Mouse (Mus musculus): Measurements from ENCODE around the gene Il5.
A peak's percentile ranks its signal among the peaks of the same experiment; 100 is the strongest.
"Not testable (repeated sequence)": the region's sequence is repeated elsewhere in the genome, so short reads cannot be mapped to it uniquely, and the experiment has no call there.

Il5 gene

DNA sequence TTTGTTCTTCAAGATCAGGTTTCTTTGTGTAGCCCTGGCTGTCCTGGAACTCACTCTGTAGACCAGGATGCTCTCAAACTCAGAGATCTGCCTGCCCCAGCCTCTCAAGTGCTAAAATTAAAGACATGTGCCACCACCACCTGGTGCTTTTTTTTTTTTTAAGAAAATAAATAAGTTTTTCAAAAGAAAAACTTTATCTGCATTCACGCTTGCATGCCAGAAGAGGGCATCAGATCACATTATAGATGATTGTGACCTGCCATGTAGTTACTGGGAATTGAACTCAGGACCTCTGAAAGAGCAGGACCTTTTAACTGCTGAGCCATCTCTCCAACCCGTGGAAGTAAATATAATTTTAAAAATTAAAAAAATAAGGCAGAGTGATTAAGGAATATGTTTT is 24.7 kb downstream of the Il5 start:
- DNase-seq (ENCODE audit: low spot score), result no peak

DNA sequence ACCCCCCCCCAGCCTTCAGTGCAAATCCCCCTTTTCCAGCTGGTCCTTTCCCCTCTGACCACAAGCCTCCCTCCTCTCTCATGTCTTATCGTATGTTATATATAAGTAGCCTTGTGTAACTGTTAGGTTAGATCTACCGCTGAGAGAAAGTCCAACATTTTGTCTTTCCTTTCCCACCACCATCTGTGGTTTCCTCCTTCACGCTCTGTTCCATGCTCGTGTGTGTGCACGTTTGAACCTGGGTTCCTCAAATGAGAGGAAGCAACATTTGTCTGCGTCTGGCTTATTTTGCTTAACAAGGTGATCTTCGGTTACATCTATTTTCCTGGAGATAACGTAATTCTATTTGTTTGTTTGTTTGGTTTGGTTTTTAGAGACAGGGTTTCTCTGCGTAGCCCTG is 27.4 kb downstream of the Il5 start:
- no peak for DNase-seq (ENCODE audit: low spot score)

DNA sequence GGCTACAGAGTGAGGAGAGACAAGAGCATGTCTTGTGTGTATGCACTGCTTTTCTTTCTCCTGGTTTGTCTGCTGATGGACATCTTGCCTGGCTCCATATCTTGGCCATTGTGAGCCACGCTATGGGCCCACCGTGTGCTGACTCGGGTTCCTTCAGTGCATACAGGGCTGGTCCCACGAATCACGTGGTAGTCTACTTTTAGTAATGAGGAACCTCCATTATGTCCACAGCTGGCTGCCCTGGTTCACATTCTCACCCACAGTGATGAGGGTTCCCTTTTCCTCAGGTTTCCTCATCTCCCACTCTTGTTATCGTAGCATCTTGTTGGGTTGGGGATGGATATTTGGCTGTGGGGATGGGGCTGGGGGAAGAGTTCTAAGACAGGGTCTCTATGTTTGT is 28.0 kb downstream of the Il5 start:
- DNase-seq (ENCODE audit: low spot score), result no peak

DNA sequence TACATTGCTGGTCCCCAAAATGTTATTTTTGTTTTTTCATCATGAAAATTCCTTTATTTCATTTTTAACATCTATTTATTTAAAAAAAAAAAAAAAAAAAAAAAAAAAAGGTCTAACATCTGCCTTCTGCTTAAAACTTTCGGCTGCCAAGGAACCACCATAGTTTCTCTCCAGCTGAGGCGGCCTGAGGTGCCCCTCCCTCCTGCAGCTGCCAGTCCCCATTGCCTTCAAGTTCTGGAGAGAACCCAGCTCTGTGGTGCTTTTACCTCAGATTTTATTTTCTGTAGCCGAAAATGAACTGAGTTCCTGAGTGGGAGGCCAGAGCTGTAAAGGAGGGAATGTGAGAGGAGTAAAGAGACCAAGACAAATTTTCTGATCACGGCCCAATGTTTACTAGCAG is 28.7 kb downstream of the Il5 start:
- DNase-seq (ENCODE audit: low spot score), result no peak

DNA sequence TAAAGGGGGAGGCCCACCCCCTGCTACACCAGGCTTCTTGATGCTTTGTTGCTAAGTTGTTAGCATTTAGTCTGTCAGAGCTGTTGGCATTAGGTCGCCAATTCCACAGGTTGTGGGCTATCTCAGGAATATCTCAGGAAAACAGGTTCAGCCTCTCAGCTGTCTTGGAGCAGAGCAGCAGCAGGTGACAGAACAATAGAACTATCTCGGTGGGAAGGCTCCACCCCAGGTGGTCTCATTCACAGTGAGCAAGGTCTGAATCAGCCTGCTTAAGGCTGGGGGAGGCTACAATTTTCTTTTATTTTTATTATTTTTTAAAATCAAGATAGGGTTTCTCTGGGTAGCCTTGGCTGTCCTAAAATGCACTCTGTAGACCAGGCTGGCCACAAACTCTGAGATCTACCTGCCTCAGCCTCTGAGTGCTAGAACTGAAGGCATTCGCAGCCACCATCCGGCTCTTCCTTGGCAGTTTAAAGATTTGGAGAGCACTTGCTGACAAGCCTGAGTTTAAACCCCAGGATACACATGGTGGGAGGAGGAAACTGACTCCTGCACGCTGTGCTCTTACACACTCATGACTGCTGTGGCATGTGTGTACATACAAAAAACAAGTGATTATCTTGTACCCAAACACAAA is 29.2 kb downstream of the Il5 start:
- DNase-seq (ENCODE audit: low spot score), result no peak

DNA sequence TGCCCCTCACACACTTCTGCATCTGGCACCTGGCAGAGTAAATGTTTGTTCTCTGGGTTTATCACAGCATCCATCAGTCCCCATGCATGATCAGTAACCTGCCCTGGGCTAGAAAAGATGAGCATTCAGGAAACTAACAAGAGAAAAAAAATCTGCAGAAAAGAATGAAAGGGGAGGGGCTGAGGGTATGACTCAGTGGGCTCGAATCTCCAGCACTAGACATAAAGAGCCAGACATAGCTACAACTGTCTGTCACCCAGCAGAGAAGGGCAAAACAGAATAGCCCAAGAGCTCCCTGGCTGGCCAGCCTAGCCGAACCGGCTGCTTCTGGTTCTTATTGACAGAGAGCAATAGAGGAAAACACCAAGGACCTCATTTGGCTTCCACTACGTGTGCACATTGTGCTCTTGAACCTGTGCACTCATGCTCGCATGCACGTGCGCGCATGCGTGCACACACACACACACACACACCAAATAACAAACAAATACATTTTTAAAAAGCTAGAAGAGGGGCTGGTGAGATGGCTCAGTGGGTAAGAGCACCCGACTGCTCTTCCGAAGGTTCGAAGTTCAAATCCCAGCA is 34.5 kb downstream of the Il5 start:
- DNase-seq (ENCODE audit: low spot score), result no peak

DNA sequence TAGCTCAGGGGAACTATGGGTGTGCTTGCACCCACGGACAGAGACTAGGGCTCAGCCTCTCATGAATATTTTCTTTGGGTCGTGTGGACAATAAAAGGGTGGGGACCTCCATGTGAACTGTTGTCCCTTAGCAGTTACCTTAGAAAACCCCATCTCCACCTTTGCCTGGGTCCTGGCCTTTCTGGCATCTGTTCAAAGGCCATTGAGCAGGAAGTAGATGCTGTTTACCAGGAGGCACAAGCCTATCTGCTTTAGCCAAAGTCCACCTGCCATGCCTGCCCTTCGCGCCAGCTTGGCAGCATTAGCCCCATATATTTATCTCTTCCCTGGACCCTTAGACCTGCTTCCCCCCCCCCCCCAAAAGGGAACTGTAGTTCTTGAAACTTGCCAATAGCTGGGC is 37.0 kb downstream of the Il5 start:
- no peak for DNase-seq (ENCODE audit: low spot score)

DNA sequence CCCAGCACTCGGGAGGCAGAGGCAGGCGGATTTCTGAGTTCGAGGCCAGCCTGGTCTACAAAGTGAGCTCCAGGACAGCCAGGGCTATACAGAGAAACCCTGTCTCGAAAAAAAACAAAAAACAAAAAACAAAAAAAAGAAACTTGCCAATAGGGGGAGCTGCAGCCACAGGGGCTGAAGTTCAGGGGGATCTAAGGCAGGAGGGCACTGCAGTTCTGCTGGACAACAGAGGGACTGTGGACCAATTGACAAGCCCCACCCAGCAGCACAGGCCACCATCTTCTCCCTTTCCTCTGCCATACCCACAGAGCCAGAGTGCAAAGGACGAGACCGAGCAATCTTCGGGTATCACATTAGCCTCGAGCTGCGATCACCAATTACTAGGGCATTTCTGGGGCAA is 37.4 kb downstream of the Il5 start:
- DNase-seq (ENCODE audit: low spot score), result not testable (repeated sequence)

DNA sequence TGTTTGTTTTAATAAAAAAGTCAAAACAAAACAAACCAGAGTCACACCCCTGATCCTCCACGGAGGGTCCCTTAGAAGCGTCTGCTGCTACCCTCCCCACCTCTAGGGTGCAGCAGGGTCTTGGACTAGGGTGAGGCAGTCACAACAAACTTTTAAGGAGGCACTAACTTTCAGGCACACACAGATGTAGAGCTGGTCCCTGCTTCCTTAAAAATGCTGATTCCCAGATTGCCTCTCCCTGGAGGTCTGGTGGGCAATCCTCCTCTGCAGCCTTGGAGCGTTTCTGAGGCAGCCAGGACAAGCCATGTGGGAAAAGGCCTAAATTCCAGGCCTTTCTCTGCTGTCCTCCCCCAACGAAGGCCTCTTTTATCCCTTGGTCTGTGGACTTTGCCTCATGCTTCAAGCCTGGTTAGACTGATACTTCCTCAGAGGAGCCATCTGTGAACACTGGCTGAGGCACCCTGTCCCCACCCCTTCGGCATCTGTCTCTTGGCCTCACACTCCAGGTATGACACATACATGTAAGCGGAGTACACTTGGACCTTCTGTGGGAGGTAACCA is 38.3 kb downstream of the Il5 start:
- DNase-seq (ENCODE audit: low spot score), result peak; percentile 62

DNA sequence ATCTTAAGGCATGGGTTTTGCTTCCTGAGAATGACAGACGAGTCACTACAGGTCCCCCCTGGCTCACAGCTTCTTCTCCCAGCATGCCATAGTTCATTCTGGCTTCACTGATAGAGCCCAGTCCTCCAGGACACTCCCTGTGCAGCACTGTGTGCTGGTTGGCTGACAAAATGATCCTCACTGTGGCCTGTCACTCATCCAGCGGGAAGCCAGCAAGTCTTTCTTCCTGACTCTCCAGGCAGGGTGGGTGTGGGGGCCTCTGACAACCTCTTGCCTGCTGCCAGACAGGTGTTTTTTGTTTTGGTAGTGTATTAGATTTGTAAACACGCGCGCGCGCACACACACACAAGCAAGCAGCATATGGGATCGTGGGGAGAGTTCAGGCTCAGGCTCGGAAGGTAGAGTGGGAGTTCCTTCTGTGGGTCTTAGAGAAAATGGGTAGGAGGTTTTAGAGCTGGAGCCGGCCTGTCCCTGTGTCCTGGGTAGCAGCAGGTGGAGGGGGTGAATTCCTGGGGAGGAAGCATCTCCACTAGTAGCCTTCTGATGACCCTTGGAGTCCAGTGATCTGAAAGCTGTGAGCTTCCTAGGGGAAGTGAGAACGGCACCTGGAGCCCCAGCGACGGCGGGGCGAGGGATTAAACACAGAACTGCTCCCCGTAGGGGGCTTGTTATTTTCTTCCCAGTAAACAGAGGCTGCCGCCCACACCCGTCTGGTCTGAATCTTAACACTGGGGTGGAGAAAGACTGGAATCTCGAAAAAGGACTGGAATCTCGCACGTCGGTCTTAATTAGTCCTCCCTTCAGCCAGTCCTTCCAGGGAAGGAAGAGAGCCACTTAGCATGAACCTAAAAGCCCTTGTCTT is 39.2 kb downstream of the Il5 start:
- DNase-seq (ENCODE audit: low spot score), result no peak

DNA sequence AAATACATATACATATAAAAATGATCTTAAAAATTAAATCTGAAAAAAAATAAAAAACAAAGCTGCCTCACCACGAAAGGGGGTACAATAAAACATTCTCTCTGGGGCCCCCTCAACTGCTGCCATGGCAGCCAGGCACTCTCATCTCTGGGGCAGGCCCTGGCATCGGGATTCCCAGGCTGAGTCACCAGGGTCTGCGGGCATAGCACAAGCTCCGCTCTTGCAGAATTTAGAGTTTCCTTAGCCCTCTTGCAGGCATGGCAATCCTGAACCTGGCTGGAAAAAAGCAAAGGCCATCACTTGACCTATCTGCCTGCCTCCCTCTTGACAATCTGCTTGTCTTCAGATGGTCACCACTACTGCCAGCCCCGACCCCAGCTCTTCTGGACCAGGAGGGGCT is 40.7 kb downstream of the Il5 start:
- no peak for DNase-seq (ENCODE audit: low spot score)

DNA sequence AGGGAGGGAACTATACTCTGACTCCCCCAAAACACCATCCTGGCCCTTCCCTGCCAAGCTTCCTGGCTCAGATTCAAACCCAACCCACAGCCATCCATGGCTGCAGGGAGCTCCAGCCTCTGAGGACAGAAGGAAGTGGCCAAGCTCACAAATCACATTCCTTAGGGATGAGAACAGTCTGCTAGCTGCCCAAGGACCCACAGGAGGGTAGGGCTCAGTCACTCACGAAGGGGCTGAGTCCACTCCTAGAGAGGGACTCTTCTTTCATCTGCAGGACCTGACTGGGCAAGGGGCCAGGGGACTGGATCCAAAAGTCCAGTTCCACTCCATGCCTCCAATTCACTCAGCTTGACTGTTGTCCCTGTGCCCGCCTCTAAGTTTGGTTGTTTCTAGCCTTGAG is 41.2 kb downstream of the Il5 start:
- no peak for DNase-seq (ENCODE audit: low spot score)

DNA sequence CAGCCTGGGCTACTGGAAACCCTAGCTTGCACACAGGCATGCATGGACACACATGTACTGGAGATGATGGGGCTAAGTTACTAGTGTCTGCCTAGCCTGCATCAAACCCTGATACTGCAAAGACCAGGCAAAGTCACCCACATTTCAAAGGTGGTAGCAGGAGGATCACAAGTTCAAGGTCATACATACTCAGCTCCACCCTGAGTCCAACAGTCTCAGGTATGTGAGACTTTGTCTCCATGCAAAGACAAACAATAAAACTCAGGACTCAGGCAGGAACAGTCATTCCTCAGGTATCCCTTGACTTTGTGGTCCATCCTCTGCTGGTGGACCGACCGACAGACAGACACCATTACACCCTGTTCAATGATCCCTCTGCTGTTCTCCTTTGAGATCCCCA is 41.8 kb downstream of the Il5 start:
- no peak for DNase-seq (ENCODE audit: low spot score)

DNA sequence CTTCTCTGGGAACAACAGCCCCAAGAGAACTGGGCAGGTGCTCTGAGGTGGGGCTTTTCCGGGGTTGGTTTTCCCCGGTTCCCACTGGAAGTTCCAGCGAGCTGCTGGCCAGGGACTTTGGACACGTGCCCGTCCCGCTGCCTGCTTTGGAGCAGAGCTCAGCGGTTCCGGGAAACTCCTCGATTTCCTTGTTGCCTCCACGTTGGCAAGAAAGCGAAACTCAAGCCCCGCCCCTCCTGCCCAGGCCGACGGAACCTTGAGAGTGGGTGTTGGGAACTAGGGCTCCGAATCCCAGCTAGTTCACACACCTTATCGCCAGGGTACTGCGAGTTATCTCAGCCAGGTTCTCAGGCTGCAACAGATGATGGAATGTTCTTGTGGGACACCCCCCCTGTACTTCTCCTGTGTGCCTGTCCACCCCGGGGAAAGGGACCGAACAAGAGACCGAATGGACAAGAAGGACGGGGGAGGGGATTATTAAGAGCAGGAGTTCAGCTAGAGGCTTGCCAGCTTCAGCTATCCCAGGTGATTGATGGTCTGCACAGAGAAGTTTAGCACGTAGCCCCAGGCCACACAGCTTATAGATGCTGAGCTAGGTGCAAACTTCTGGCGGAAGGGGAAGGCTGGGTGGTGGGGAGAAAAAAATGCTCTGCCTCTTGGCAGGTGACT is 42.4 kb downstream of the Il5 start:
- peak; percentile 69 for DNase-seq (ENCODE audit: low spot score)

DNA sequence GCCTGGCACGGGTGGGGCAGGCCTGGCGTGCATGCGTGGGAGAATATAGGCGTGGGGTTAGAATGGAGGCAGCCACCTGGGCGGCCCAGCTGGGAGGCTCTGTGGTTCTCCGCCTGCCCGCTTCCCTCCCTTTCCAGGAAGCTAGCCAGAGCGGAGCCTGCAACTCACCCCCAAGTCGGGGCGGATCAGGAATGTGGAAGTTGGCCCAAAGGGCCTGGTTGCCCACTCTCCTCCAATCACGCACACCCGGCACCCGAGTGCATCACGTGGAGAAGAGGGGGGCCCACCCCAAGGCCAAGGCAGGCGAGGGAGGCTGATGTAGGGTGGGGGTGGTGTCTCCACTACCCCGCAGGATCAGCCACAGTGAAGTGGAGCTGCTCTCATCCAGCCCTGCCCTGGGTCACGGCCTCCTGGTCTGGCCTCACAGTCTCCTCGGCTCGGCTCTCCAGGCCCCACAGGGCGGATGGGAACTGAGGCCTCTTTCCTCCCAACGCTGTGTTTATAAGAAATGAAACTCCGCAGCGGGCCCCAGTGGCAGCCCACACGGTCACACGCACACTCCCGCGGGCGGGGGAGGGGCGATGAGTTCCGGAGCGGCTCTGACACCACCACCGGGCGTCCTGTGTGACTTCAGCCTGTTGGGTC is 43.0 kb downstream of the Il5 start:
- DNase-seq (ENCODE audit: low spot score), result peak; percentile 77

DNA sequence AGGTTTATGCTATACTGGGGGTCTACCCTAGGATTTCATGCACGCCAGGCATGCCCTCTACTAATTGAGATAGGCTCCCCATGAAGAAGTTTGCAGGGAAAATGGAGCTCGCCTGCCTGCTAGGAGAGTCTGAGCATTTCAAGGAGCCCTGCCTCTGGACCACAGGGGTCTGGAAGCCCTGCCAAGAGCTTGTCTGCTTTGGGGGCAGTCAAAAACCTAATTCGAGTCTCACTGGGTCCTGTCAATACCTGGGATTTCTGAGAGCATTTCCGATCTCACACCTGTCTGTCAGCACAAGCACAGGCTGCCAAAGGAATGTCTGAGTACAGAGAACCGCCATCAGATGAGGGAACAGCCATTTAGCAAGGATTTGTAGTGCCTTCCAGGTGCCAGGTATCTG is 44.0 kb downstream of the Il5 start:
- no peak for DNase-seq (ENCODE audit: low spot score)

DNA sequence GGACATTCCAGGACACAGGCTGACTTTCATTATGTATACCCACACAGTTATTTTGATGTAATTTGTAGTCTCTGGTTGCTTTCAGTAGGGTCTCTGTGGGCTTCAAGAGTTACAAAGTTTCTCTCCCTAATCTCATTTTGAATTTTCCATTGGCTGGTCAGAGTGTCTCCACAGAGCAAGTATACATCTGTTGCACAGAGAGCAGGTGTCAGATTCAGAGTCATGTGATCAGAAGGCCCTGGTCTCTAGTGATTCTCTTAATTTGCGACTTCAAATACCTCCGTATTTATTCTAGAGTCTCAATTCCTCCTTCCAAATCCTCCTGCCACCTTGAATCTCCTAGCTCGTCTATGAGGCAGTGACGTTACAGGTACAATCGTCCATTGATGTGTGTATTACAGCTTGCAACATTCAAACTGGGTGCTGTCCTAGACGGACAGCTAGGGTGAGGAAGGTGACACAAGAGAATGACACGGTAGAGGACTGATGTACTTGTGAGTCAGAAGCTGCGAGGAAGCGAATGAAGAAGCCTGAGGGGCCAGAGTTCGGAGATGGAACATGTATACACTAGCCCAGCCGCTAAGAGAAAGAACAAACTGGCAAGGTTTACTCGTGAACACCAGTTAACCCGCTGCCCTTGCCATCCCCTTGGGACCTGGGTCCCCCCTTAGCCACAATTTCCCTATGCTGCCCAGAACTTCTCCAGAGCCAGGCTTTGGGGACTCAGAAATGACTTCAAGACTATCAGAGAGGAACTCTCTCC is 48.0 kb downstream of the Il5 start:
- DNase-seq (ENCODE audit: low spot score), result no peak

DNA sequence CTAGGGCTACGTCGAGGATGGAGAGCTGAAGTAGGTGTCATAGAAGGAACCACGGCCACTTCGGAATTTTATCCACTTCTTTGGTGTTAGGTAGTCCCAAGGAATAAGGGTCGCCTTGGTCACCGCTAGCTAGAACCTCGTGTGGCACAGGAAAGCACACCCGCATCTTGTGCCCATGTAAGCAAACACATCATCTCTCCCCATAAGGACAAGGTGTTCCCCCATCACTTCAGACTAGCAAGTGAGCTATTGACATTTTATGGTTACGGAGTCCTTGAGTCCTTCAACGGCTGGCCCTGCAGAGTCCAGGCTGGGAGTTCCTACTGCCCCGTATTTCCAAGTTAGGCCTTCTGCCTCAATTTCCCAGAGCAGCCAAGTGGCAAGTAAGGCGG is 48.6 kb downstream of the Il5 start:
- no peak for DNase-seq (ENCODE audit: low spot score)

DNA sequence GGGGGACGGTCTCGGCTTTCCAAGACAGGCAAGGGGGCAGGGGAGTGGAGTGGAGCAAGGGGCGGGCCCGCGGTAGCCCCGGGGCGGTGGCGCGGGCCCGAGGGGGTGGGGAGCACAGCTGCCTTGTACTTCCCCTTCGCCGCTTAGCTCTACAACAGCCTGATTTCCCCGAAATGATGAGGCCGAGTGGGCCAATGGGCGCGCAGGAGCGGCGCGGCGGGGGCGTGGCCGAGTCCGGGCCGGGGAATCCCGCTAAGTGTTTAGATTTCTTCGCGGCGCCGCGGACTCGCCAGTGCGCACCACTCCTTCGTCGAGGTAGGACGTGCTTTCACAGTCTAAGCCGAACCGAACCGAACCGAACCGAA is 49.1 kb downstream of the Il5 start, which contains the start of gene Irf1:
Gene Irf1, plus strand, starts transcription at position 255 of the 365 bp plus-strand sequence.
- peak; percentile 91 for DNase-seq (ENCODE audit: low spot score)

DNA sequence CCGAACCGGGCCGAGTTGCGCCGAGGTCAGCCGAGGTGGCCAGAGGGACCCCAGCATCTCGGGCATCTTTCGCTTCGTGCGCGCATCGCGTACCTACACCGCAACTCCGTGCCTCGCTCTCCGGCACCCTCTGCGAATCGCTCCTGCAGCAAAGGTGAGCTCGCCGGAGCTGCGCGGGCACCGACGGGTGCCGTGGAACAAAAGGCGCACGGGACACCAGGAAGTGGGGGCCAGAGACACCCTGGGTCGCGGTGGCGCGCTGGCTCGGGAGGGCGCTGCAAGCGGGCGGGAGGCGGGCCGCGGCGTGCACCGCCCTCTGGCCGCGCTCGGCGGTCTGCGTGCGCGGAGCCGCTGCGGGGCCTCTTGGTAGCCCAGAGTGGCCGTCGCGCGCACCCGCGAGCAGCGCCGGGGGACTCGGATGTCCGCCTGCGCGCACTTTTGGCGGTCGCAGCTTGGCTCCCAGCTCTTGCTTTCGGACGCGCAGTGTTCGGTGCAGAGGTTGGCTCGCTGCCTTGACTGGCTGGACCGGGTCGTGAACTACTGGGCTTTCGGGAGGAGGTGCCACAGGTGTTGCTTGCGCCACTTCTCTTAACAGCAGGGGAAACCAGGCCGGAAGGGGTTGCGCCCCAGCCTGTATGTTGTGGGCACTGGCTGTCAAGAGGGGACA is 49.7 kb downstream of the Il5 start:
- peak; percentile 72 for DNase-seq (ENCODE audit: low spot score)

Measured in yolk sac, embryonic 10.5 days (tissue).